Mouse (Mus musculus) heart, embryonic 15.5 days (tissue): ENCODE data around the gene Vax1. TPM values are rescaled to one million over a fixed set of nuclear protein-coding genes. Genes with fewer than 3 reads are reported as not detected.

Experiments used
- ATAC-seq: fragments of 200-750 bp; cut with Nextera tagmentation; replicated peaks from 2 replicates; pipeline ENCODE4 v1.8.0; 2017; ENCODE audit warnings: low read depth, moderate TSS enrichment; ENCODE audit not compliant: insufficient number of reproducible peaks, insufficient read depth, low FRiP score
- H3K27ac ChIP-seq: fragments of 300-500 bp; sonication (generic); 2 replicates; pipeline ENCODE4 v1.5.1; 2015; ENCODE audit warnings: mild to moderate bottlenecking, inconsistent platforms
- H3K27me3 ChIP-seq: fragments of 300-500 bp; sonication (generic); 2 replicates; pipeline ENCODE4 v1.6.1; 2015; ENCODE audit warnings: inconsistent platforms
- H3K36me3 ChIP-seq: fragments of 300-500 bp; sonication (generic); 2 replicates; pipeline ENCODE4 v1.6.1; 2015; ENCODE audit warnings: mild to moderate bottlenecking, inconsistent platforms
- H3K4me1 ChIP-seq: fragments of 300-500 bp; sonication (generic); replicated peaks from 2 replicates; pipeline ENCODE4 v1.6.1; 2015; ENCODE audit warnings: inconsistent platforms
- H3K4me2 ChIP-seq: fragments of 300-500 bp; sonication (generic); 2 replicates; pipeline ENCODE4 v1.6.1; 2015; ENCODE audit warnings: inconsistent platforms, mild to moderate bottlenecking, moderate library complexity
- H3K4me3 ChIP-seq: fragments of 300-500 bp; sonication (generic); 2 replicates; pipeline ENCODE4 v1.5.1; 2015; ENCODE audit warnings: mild to moderate bottlenecking, inconsistent platforms
- H3K9ac ChIP-seq: fragments of 300-500 bp; sonication (generic); 2 replicates; pipeline ENCODE4 v1.6.1; 2015; ENCODE audit warnings: mild to moderate bottlenecking, inconsistent platforms
- H3K9me3 ChIP-seq: fragments of 300-500 bp; sonication (generic); replicated peaks from 2 replicates; pipeline ENCODE4 v1.6.1; 2016; ENCODE audit warnings: inconsistent platforms
- WGBS: fragments of 180-500 bp; shearing (Covaris S2); methylation state at CpG from one replicate; pipeline ENCODE4 v1.1.7; 2015; ENCODE audit warnings: mixed read lengths; 5-methylcytosine and 5-hydroxymethylcytosine counted together
- polyA plus RNA-seq: library from polyadenylated mRNA; unstranded; fragments of >200 nt; fragmentation: Nextera tagmentation; extraction: Ambion mirVana; gene quantifications from 2 replicates; pipeline ENCODE4 v1.2.1, GENCODE M21; 2015

Gene Vax1
- polyA plus RNA-seq, 1 experiment from 2014 or later: not detected

DNA sequence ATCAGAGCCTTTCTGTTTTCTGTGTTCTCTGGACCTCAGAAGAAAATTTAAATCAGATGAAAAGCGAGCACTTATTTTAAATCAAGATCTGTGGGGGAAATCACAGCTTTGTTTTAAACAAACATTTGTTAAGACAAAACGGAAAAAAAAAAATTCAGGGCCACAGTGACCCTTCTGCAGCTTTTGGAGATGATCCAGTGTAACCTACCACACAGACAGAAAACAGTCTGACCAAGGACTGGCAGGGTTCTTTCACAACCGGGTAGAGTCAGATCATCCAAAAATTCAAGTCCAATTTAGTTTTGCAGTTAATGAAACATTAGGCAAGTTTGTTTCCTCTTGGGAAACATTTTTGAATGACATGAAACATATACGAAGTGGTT lies 21.3 kb upstream of the Vax1 start:
- Histone ChIP-seq H3K27me3 (peaks cover 86% of the 10 kb centered on the region), H3K27ac (no peak overlapping the region), H3K9me3 (no peaks in the 10 kb centered on the region), H3K9ac (no peak overlapping the region), H3K4me3 (no peak overlapping the region), H3K4me1 (peaks cover 8% of the 10 kb centered on the region), H3K4me2 (no peak overlapping the region), H3K36me3 (no peaks in the 10 kb centered on the region)
- ATAC-seq: no peak
- WGBS: 16% methylated on average over 4 of the region's 4 CpGs

DNA sequence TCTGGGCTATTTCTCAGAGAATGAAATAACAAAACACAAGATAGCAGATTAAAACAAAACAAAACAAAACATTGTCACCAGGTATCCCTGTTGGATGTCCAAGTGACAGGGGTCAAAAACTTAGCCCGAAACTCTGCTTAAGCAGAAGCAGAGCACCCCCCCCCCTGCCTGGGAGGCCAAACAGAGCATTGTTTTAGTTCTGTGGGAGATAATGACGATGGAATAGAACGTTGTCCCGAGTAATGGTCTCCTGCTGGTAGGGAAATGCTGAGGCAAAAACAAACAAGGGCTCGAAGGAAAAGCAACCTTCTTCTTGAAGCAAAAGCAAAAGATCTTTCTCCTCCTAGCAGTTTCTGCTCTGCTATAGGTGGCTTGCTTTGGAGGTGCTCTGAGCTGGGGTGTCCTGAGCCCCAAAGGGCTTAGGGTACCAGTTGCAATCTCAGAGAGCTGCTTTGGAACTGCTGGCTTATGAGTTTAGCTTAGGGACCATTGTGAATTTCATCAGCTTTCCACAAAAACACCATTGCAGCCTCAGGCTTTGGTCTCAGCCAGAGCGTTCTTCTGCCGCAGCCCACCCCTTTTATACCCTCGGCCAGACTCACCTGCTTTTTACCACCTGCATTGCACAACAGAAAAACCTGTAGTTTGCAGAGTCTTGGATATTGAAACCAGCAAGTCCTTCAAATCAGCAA lies 20.7 kb upstream of the Vax1 start:
- Histone ChIP-seq H3K4me1 (peaks cover 8% of the 10 kb centered on the region), H3K36me3 (no peaks in the 10 kb centered on the region), H3K9ac (no peak overlapping the region), H3K9me3 (no peaks in the 10 kb centered on the region), H3K27ac (no peak overlapping the region), H3K4me3 (no peak overlapping the region), H3K4me2 (no peak overlapping the region), H3K27me3 (peaks cover 84% of the 10 kb centered on the region)
- ATAC-seq: no peak
- WGBS: 1% methylated on average over 8 of the region's 8 CpGs

DNA sequence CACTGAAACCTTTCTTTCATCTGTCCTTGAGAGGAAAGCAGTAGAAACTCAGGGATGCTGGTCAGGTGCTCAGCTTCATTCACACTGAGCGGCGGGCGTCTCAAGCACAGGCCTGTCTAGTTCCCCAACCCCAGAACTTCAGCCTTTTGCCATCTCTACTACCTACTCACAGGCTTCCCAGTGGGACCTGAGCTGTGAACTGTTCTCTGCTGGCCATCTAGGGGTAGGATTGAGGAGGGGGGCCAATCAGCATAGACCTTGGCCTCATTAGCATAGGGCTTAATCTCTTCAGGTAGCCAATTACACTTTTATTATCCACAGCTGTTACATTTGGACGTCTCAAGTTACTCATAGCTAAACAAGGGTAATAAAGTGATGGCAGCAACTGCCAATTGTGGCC lies 19.1 kb upstream of the Vax1 start:
- Histone ChIP-seq H3K4me3 (no peak overlapping the region), H3K4me1 (peaks cover 5% of the 10 kb centered on the region), H3K9ac (no peak overlapping the region), H3K4me2 (no peak overlapping the region), H3K27ac (no peak overlapping the region), H3K36me3 (no peaks in the 10 kb centered on the region), H3K9me3 (no peaks in the 10 kb centered on the region), H3K27me3 (peaks cover 71% of the 10 kb centered on the region)
- 14% methylated on average over 4 of the region's 4 CpGs for WGBS
- ATAC-seq: no peak

DNA sequence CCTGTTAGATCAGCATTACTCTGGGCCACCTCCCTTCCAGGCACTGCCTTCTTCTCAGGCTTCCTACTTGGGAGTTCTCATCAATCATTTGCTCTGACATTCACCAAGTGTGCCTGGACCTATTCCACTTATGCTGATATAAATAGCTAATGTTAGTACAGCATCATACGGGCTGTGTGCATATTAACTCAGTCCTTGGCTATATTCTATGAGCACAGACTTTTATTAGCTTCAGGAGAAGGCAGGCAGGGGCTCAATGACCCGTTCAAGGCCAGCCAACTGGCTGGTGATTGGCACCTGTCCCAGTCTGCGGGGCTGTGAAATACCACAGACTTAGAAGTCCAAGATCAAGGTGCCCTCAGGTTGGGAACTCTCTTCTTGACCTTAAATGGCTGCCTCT lies 14.1 kb upstream of the Vax1 start:
- no peak overlapping the region for H3K9ac ChIP-seq
- no peak overlapping the region for H3K27ac ChIP-seq
- no peak overlapping the region for H3K4me2 ChIP-seq
- WGBS: 25% methylated on average over 3 of the region's 3 CpGs
- H3K4me1 ChIP-seq: peaks cover 6% of the 10 kb centered on the region; the same call in 1 of the 2 replicates
- H3K27me3 ChIP-seq: peaks cover 50% of the 10 kb centered on the region
- H3K36me3 ChIP-seq: no peaks in the 10 kb centered on the region
- H3K4me3 ChIP-seq: no peak overlapping the region
- ATAC-seq: no peak
- no peaks in the 10 kb centered on the region for H3K9me3 ChIP-seq

DNA sequence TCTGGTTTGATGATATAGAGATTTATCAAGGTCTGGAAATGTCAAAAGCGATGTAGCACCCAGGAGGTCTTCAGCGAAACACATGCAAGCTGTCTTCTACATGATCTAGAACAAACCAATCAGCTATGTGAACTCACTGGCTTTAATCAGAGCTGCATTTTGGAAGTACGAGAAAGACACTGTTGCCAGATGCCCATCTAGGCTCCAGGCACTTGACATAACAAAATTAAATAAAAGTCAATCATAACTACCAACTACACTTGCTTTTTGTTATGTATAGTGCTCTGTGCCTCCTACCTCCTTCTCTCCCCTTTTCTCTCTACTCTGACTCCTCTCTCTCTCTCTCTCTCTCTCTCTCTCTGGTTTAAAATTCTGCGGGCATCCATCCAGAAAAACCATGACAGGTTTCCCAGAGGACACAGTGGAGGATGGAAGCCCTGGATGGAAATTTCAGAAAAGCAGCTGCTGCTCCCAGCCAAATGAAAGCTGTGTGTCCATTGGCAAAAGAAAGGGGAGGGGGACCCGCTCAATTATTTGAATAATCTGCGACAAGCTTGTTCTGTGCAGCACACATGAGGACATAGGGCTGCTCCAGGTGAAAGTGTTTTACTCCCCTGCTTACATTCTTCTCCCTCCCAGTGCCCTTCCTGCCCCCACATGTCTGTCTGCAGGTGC lies 3.6 kb upstream of the Vax1 start:
- Histone ChIP-seq H3K4me3 (no peak overlapping the region), H3K9ac (no peak overlapping the region), H3K4me2 (no peak overlapping the region), H3K9me3 (no peaks in the 10 kb centered on the region), H3K27ac (no peak overlapping the region), H3K27me3 (peaks cover 96% of the 10 kb centered on the region), H3K36me3 (no peaks in the 10 kb centered on the region), H3K4me1 (peaks cover 26% of the 10 kb centered on the region)
- 15% methylated on average over 6 of the region's 6 CpGs for WGBS
- ATAC-seq: no peak

DNA sequence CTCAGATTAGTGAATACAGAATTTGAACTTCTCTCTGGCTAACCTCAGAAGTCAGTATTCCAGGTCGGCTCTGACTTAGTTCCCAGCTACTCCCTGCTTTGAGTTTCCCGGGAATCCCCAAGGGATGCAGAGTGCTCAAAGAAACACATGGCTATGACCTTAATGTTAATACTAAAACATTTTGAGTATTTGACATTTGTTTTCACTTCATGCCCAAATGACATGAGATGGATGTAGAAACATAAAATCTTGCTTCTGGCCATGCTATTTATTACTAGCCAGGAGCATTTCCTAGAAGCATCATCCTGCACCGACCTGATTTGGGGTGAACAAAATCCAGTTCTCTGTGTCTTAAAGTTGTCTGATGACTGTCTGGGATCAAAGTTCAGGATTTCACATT lies 2.9 kb upstream of the Vax1 start:
- H3K4me3 ChIP-seq: no peak overlapping the region
- peaks cover 26% of the 10 kb centered on the region for H3K4me1 ChIP-seq
- ATAC-seq: no peak
- no peak overlapping the region for H3K4me2 ChIP-seq
- 4% methylated on average over 3 of the region's 3 CpGs for WGBS
- no peak overlapping the region for H3K27ac ChIP-seq
- no peaks in the 10 kb centered on the region for H3K36me3 ChIP-seq
- H3K9ac ChIP-seq: no peak overlapping the region
- H3K27me3 ChIP-seq: peaks cover 99% of the 10 kb centered on the region
- no peaks in the 10 kb centered on the region for H3K9me3 ChIP-seq

DNA sequence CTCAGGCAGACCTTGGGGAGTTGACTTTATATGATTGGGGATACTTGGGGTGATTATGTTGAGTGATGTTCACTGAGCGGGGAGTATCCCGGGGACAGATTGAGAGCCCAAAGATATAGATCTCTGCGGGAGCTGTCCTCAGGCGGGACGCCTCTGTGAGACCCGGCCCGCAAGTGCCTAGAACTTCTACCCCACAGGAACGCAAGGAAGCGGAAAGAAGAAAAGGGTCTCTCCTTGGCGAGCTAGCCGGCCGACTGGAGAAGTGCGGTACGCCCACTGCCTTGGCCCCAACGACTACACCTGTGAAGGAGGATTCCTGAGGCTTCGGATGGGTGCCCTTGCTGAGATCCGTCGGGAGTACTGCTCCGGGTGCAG lies 2.0 kb upstream of the Vax1 start:
- Histone ChIP-seq H3K9me3 (no peaks in the 10 kb centered on the region), H3K27me3 (peaks cover 99% of the 10 kb centered on the region), H3K4me1 (peaks cover 26% of the 10 kb centered on the region), H3K36me3 (no peaks in the 10 kb centered on the region), H3K4me3 (no peak overlapping the region), H3K9ac (no peak overlapping the region), H3K27ac (no peak overlapping the region), H3K4me2 (no peak overlapping the region)
- ATAC-seq: no peak
- WGBS: 2% methylated on average over 19 of the region's 19 CpGs

DNA sequence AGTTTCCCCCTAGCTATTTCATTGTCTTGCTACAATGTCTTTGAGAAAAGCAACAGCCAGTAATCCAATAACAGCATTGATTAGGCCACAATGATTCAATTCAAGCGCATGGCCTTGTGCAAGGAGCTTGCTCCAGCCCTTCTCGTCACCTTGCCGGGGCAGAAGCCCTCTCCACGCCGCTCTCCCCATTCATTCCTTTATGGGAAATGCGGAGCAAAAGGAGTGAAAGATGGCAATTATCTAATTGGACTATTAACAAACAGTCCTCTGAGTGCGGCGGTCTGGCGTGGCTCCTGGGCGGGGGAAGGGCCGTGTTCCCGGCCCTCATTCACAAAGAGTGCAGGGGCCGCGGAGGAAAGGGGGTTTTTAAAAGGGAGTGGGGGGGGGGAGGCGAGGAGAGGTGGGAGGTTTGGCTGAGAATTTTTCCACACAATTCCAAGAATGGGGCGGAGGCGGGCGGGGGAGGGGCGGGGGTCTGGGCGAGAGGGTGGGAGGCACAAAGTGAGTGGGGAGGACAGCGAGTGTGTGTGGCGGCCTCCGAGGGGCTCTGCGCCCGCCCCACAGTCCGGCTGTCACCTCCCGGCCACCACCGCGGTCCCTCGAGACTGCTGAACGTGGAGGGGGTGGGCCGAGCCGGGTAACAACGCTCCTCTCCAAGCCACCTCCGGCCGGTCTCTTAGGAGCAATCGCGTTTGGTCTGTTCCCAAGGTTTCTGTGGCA lies 1.5 kb upstream of the Vax1 start:
- H3K4me1 ChIP-seq: peaks cover 32% of the 10 kb centered on the region
- no peak for ATAC-seq
- H3K27ac ChIP-seq: no peak overlapping the region
- peak overlapping the region; percentile 12; the same call in 1 of the 2 replicates for H3K4me2 ChIP-seq
- no peaks in the 10 kb centered on the region for H3K9me3 ChIP-seq
- H3K9ac ChIP-seq: no peak overlapping the region
- peaks cover 99% of the 10 kb centered on the region for H3K27me3 ChIP-seq
- H3K36me3 ChIP-seq: no peaks in the 10 kb centered on the region
- 0 out of 2 replicates have a peak overlapping the region, but pooled peaks have one; percentile 10 for H3K4me3 ChIP-seq
- 2% methylated on average over 37 of the region's 38 CpGs for WGBS

DNA sequence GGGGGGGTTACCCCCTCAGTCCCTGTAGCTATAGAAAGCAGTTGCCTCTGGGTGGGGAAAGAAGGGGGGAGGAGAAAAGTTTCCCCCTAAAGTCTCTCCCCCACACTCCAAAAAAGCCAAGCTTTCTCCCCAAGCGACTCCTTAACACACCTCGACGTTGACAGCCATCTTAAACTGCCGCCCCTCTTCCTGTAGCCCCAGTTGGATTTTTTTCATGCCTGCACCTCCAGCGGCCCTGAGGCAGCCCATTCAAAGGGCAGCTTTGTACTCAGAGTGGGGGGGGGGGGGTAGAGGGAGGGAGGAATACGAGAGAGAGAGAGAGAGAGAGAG lies 875 bp upstream of the Vax1 start:
- peaks cover 36% of the 10 kb centered on the region for H3K4me1 ChIP-seq
- H3K9ac ChIP-seq: no peak overlapping the region
- H3K9me3 ChIP-seq: no peaks in the 10 kb centered on the region
- no peak for ATAC-seq
- peaks cover 99% of the 10 kb centered on the region for H3K27me3 ChIP-seq
- H3K27ac ChIP-seq: no peak overlapping the region
- H3K4me3 ChIP-seq: no peak overlapping the region
- 2% methylated on average over 6 of the region's 6 CpGs for WGBS
- no peak overlapping the region for H3K4me2 ChIP-seq
- H3K36me3 ChIP-seq: no peaks in the 10 kb centered on the region

DNA sequence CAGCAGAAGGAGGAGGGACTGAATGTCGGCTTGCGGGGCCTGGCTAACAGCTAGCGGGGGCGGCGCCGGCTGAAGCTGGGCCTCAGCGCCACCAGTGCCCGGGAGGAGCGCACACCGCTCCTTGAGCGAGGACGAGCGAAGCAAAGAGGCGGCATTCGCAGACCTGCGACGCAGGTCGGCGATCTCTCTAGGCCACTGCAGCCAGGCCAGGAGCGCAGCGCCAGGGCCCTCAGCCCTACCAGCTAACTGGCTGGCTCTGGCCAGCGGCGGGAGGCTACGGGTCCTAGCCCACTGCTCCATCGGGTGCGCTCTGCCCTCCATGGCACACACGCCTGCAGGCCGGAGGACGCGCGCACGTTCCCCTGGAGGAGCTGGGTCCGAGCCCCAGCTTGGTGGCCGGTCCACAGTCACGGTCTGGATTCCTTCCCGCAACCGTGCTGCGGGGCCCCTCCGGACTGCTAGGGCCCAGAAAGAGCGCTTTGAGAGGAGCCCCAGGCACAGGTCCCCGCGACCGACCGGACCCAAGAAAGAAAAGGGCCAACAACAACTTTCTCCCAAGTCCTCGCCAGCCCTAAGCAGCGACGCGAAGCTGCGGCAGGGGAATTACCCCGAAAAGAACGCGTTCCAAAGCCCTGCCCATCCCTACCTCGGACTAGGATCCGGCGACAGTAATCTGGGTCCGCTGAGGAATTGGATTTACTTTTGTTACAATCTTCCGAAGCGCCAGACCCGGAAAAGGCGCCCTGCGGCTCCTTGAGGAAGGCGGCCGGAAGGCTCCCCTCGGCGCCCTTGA lies 517 bp downstream of the Vax1 start:
- Histone ChIP-seq H3K4me2 (peak overlapping the region; percentile 55), H3K9me3 (no peaks in the 10 kb centered on the region), H3K27me3 (peaks cover 100% of the 10 kb centered on the region), H3K27ac (no peak overlapping the region), H3K36me3 (no peaks in the 10 kb centered on the region), H3K4me1 (peaks cover 36% of the 10 kb centered on the region), H3K4me3 (peak overlapping the region; percentile 36), H3K9ac (0 out of 2 replicates have a peak overlapping the region, but pooled peaks have one; percentile 2)
- ATAC-seq: no peak; the same call in 1 of the 2 replicates
- under 1% methylated on average over 65 of the region's 65 CpGs for WGBS

DNA sequence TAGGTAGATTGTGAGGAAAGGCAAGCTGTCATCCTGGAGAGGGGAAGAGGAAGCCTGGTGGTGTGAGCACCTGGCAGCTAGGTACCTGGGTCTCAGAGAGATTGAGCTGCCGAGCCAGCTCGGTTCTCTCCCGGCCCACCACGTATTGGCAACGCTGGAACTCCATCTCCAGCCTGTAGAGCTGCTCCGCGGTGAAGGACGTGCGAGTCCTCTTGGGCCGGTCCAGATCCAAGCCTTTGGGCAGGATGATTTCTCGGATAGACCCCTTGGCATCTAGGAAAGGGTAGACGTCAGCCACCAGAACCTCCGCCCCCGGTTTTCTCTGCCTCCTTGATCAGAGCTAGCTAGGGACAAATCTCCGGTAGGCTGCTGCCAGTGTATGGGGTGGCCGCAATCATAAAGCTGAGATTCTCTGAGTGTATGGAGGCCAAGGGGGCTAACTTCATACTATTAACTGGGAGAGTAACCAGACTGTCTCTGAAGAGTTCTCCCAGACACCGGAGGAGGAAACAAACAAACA lies 1.4 kb downstream of the Vax1 start:
- Histone ChIP-seq H3K4me1 (peaks cover 36% of the 10 kb centered on the region), H3K36me3 (no peaks in the 10 kb centered on the region), H3K9ac (no peak overlapping the region), H3K27me3 (peaks cover 100% of the 10 kb centered on the region), H3K9me3 (no peaks in the 10 kb centered on the region), H3K4me3 (no peak overlapping the region), H3K27ac (no peak overlapping the region), H3K4me2 (no peak overlapping the region)
- WGBS: 9% methylated on average over 17 of the region's 17 CpGs
- no peak for ATAC-seq
